Mouse (Mus musculus) liver, postnatal 0 days (tissue): Measurements from ENCODE around the gene Chst11. TPM values are rescaled to one million over a fixed set of nuclear protein-coding genes. Genes with fewer than 3 reads are reported as not detected.
A peak's percentile ranks its signal among the peaks of the same experiment; 100 is the strongest.

Experiments
- ATAC-seq: fragments of 200-750 bp; cut with Nextera tagmentation; 2 replicates; pipeline ENCODE4 v1.8.0; 2017; ENCODE audit warnings: mild to moderate bottlenecking, moderate library complexity
- DNase-seq: peaks from one replicate; pipeline ENCODE4 v3.0.0-alpha.2; 2016
- H3K27ac ChIP-seq: fragments of 300-500 bp; sonication (generic); 2 replicates; pipeline ENCODE4 v1.5.1; 2014; ENCODE audit warnings: antibody characterized with exemption, moderate library complexity, mild to moderate bottlenecking, low read depth
- H3K27me3 ChIP-seq: fragments of 300-500 bp; sonication (generic); 2 replicates; pipeline ENCODE4 v1.6.1; 2014; ENCODE audit warnings: low read length, control low read depth, mixed read lengths; ENCODE audit not compliant: insufficient read depth
- H3K36me3 ChIP-seq: fragments of 300-500 bp; sonication (generic); replicated peaks from 2 replicates; pipeline ENCODE4 v1.6.1; 2014; ENCODE audit warnings: mild to moderate bottlenecking, control low read depth, low read length, moderate library complexity, mixed read lengths; ENCODE audit not compliant: insufficient read depth
- H3K4me1 ChIP-seq: fragments of 300-500 bp; sonication (generic); 2 replicates; pipeline ENCODE4 v1.6.1; 2014; ENCODE audit warnings: antibody characterized with exemption, mild to moderate bottlenecking, control low read depth; ENCODE audit not compliant: insufficient read depth
- H3K4me2 ChIP-seq: fragments of 300-500 bp; sonication (generic); 2 replicates; pipeline ENCODE4 v1.6.1; 2014; ENCODE audit warnings: low read depth, mild to moderate bottlenecking, low read length, moderate library complexity, mixed read lengths
- H3K4me3 ChIP-seq: fragments of 300-500 bp; sonication (generic); 2 replicates; pipeline ENCODE4 v1.5.1; 2014; ENCODE audit warnings: low read depth, low read length
- H3K9ac ChIP-seq: fragments of 300-500 bp; sonication (generic); replicated peaks from 2 replicates; pipeline ENCODE4 v1.6.1; 2014; ENCODE audit warnings: mild to moderate bottlenecking, moderate library complexity
- H3K9me3 ChIP-seq: fragments of 300-500 bp; sonication (generic); 2 replicates; pipeline ENCODE4 v1.6.1; 2016; ENCODE audit warnings: mild to moderate bottlenecking, control low read depth, low read length, mixed read lengths
- CTCF ChIP-seq: sonication (generic); IDR thresholded peaks from 2 replicates; pipeline ENCODE4 v1.5.1; 2016; ENCODE audit warnings: antibody characterized with exemption, low read depth
- EP300 ChIP-seq: IDR thresholded peaks from 2 replicates; pipeline ENCODE4 v1.6.1; 2016; ENCODE audit warnings: antibody characterized with exemption, low read depth, mild to moderate bottlenecking
- WGBS: fragments of 180-500 bp; shearing (Covaris S2); extraction: QIAGEN DNeasy Blood & Tissue Kit; methylation state at CpG from one replicate; pipeline ENCODE4 v1.1.7; 2014; ENCODE audit not compliant: insufficient replicate concordance; 5-methylcytosine and 5-hydroxymethylcytosine counted together
- polyA plus RNA-seq: library from polyadenylated mRNA; unstranded; fragments of >200 nt; fragmentation: Nextera tagmentation; extraction: Ambion mirVana; gene quantifications from 2 replicates; pipeline ENCODE4 v1.2.1, GENCODE M21; 2015

Chst11 gene
- polyA plus RNA-seq, 1 experiment from 2014 or later: 0.40 TPM

DNA sequence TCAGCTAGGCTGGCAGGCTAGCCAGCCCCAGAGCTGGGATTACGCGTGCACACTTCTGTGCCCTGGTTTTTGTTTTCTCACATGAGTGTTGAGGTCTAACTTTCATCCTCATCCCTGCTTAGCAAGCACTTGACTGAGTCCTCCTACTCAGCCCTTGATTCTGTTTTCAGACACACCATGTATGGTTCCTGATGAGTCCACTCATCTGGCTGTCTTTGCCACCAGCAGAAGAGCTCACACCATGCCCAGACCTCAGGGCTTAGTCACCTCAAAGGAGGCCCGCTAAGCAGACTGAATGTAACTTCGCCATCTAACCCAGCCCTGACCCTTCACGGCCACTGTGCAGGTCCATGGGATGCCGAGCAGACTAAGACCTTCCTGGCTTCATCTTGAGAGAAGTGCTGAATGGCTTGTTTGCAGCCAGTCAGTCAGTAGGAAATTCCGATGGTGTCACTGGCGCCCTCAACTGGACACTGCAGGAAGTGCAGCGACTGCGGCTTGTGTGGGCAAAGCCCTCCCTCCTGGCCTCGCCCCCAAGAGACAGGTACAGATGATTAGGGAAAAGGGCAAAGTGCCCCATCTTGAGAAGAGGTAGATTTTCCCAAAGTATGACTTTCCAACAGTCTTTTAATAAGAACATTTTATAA lies 212.5 kb downstream of the Chst11 start:
- H3K27me3 ChIP-seq: no peaks in the 10 kb centered on the region
- peak; percentile 87 for TF ChIP-seq CTCF
- no peak for TF ChIP-seq EP300
- no peak overlapping the region for H3K9ac ChIP-seq
- no peak overlapping the region for H3K4me2 ChIP-seq
- DNase-seq (peak; percentile 83), ATAC-seq (no peak)
- no peaks in the 10 kb centered on the region for H3K4me1 ChIP-seq
- no peak overlapping the region for H3K27ac ChIP-seq
- H3K4me3 ChIP-seq: no peak overlapping the region
- WGBS: 45% methylated on average over 11 of the region's 11 CpGs
- H3K36me3 ChIP-seq: no peaks in the 10 kb centered on the region
- no peaks in the 10 kb centered on the region for H3K9me3 ChIP-seq

- Histone ChIP-seq H3K4me2 (no peak overlapping the region), H3K4me1 (no peaks in the 10 kb centered on the region), H3K36me3 (no peaks in the 10 kb centered on the region), H3K4me3 (no peak overlapping the region), H3K27me3 (no peaks in the 10 kb centered on the region), H3K9me3 (no peaks in the 10 kb centered on the region), H3K9ac (no peak overlapping the region), H3K27ac (no peak overlapping the region)
- ATAC-seq (no peak), DNase-seq (no peak)
- no peak for TF ChIP-seq EP300
- 44% methylated on average over 5 of the region's 5 CpGs for WGBS
Observed at GRCm38 (mm10) chr10:83198692-83199091, 213.4 kb downstream of the Chst11 start.

DNA sequence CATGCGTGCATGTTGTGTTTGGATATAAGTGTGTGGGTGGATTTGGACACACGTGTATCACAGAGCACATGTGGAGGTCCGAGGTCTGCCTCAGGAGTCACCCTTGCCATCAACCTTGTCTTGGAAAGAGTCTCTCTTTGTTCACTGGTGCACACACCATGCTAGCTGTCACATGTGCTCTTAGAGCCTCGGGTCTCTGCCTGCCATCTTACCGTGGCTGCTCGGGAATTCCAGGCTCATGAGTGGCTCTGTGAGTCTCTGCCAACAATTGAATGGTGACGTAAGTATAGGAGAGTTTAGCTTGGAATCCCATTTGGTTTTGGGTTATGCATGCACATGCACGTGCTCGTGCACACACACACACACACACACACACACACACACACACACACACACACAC lies 214.0 kb downstream of the Chst11 start:
- Histone ChIP-seq H3K4me2 (no peak overlapping the region), H3K9me3 (no peaks in the 10 kb centered on the region), H3K27me3 (no peaks in the 10 kb centered on the region), H3K4me1 (no peaks in the 10 kb centered on the region), H3K27ac (no peak overlapping the region), H3K9ac (no peak overlapping the region), H3K36me3 (no peaks in the 10 kb centered on the region), H3K4me3 (no peak overlapping the region)
- WGBS: 81% methylated on average over 9 of the region's 9 CpGs
- no peak for DNase-seq
- no peak for ATAC-seq
- no peak for TF ChIP-seq CTCF
- no peak for TF ChIP-seq EP300

DNA sequence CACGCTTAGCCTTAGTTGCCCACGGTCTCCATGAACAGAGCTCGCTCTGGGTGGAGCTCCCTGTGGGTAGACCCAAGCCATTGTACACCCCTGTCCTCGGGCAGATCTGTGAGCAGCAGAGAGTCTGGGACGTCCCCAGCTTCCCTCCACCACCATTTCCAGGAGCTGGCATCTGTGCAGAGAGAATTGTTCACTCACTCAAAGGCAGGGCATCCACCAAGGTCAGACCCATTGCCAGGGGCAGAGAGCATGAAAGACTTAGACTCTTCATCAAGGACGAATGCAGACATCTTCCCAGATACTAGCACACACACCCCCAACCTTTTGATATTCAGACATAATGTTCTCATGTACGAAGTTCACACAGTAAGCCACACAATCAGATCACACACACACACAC lies 216.2 kb downstream of the Chst11 start:
- no peaks in the 10 kb centered on the region for H3K4me1 ChIP-seq
- no peak for TF ChIP-seq CTCF
- H3K9me3 ChIP-seq: no peaks in the 10 kb centered on the region
- 70% methylated on average over 7 of the region's 7 CpGs for WGBS
- no peak overlapping the region for H3K27ac ChIP-seq
- DNase-seq (no peak), ATAC-seq (no peak)
- H3K9ac ChIP-seq: no peak overlapping the region
- no peak overlapping the region for H3K4me2 ChIP-seq
- H3K36me3 ChIP-seq: no peaks in the 10 kb centered on the region
- H3K27me3 ChIP-seq: no peaks in the 10 kb centered on the region
- H3K4me3 ChIP-seq: no peak overlapping the region

GRCm38 (mm10) chr10:83202906-83203702 lies 217.8 kb downstream of the Chst11 start:
- Histone ChIP-seq H3K4me2 (no peak overlapping the region), H3K27me3 (no peaks in the 10 kb centered on the region), H3K9me3 (no peaks in the 10 kb centered on the region), H3K4me1 (no peaks in the 10 kb centered on the region), H3K9ac (no peak overlapping the region), H3K36me3 (no peaks in the 10 kb centered on the region), H3K27ac (no peak overlapping the region), H3K4me3 (no peak overlapping the region)
- no peak for ATAC-seq
- DNase-seq: no peak
- TF ChIP-seq EP300: no peak
- TF ChIP-seq CTCF: no peak
- 85% methylated on average over 14 of the region's 14 CpGs for WGBS

GRCm38 (mm10) chr10:83208436-83208835 lies 223.1 kb downstream of the Chst11 start:
- no peaks in the 10 kb centered on the region for H3K36me3 ChIP-seq
- H3K9me3 ChIP-seq: no peaks in the 10 kb centered on the region
- no peak overlapping the region for H3K9ac ChIP-seq
- no peak overlapping the region for H3K4me2 ChIP-seq
- no peak for ATAC-seq
- H3K27me3 ChIP-seq: no peaks in the 10 kb centered on the region
- DNase-seq: no peak
- TF ChIP-seq CTCF (no peak), EP300 (no peak)
- no peak overlapping the region for H3K4me3 ChIP-seq
- H3K4me1 ChIP-seq: no peaks in the 10 kb centered on the region
- 82% methylated on average over 7 of the region's 7 CpGs for WGBS
- H3K27ac ChIP-seq: no peak overlapping the region
